Mouse (Mus musculus) thymus, adult 2 months (tissue): ENCODE measurements at regions not wholly inside any gene's neighbourhood (a gene's known extent, or its start where the extent isn't known, plus 50 kb on each side); places are given as distances from the start of the nearest gene placed in this dataset.

Source experiments
- CTCF ChIP-seq: fragments of 200-500 bp; IDR thresholded peaks from 2 replicates; pipeline ENCODE4 v1.5.1; 2012; ENCODE audit warnings: mild to moderate bottlenecking, control low read depth, low read length, moderate library complexity, borderline replicate concordance; ENCODE audit not compliant: control insufficient read depth, poor library complexity, insufficient read depth; ENCODE audit errors: extremely low read depth
- POLR2A ChIP-seq: fragments of 200-500 bp; IDR thresholded peaks from 2 replicates; pipeline ENCODE4 v1.6.1; 2012; ENCODE audit warnings: mild to moderate bottlenecking, low read length, control low read depth, moderate library complexity; ENCODE audit not compliant: control insufficient read depth, poor library complexity, insufficient read depth; ENCODE audit errors: extremely low read depth

GRCm38 (mm10) chr6:98118355-98119150 is 224.0 kb downstream of the Gm765 start:
- TF ChIP-seq CTCF (no peak), POLR2A (no peak)
